Mouse (Mus musculus) lung, embryonic 14.5 days (tissue): ENCODE results near the gene Gal3st2. TPM values are rescaled to one million over a fixed set of nuclear protein-coding genes. Genes with fewer than 3 reads are reported as not detected.
"Not testable (repeated sequence)": the region's sequence is repeated elsewhere in the genome, so short reads cannot be mapped to it uniquely, and the experiment has no call there.

ENCODE experiments used
- ATAC-seq: fragments of 200-750 bp; cut with Nextera tagmentation; 2 replicates; pipeline ENCODE4 v1.8.0; 2017; ENCODE audit warnings: mild to moderate bottlenecking, moderate TSS enrichment, moderate library complexity; ENCODE audit not compliant: insufficient read depth
- DNase-seq: peaks from one replicate; pipeline ENCODE4 v3.0.0-alpha.2; 2015
- H3K27ac ChIP-seq: fragments of 300-500 bp; sonication (generic); 2 replicates; pipeline ENCODE4 v1.5.1; 2014; ENCODE audit warnings: low read depth, mild to moderate bottlenecking, moderate library complexity
- H3K27me3 ChIP-seq: fragments of 300-500 bp; sonication (generic); 2 replicates; pipeline ENCODE4 v1.6.1; 2014; ENCODE audit warnings: low read length, control low read depth; ENCODE audit not compliant: insufficient read depth
- H3K36me3 ChIP-seq: fragments of 300-500 bp; sonication (generic); 2 replicates; pipeline ENCODE4 v1.6.1; 2014; ENCODE audit warnings: control low read depth; ENCODE audit not compliant: insufficient read depth
- H3K4me1 ChIP-seq: fragments of 300-500 bp; sonication (generic); 2 replicates; pipeline ENCODE4 v1.6.1; 2014; ENCODE audit warnings: antibody characterized with exemption, control low read depth; ENCODE audit not compliant: insufficient read depth
- H3K4me2 ChIP-seq: fragments of 300-500 bp; sonication (generic); 2 replicates; pipeline ENCODE4 v1.6.1; 2014; ENCODE audit warnings: mild to moderate bottlenecking
- H3K4me3 ChIP-seq: fragments of 300-500 bp; sonication (generic); 2 replicates; pipeline ENCODE4 v1.5.1; 2014; ENCODE audit warnings: low read depth, low read length
- H3K9ac ChIP-seq: fragments of 300-500 bp; sonication (generic); 2 replicates; pipeline ENCODE4 v1.6.1; 2014
- H3K9me3 ChIP-seq: fragments of 300-500 bp; sonication (generic); 2 replicates; pipeline ENCODE4 v1.6.1; 2016; ENCODE audit warnings: low read depth, low read length, control low read depth
- CTCF ChIP-seq: IDR thresholded peaks from 2 replicates; pipeline ENCODE4 v1.5.1; 2016; ENCODE audit warnings: antibody characterized with exemption, low read depth
- WGBS: fragments of 180-500 bp; shearing (Covaris S2); extraction: QIAGEN DNeasy Blood & Tissue Kit; methylation state at CpG from one replicate; pipeline ENCODE4 v1.1.7; 2014; 5-methylcytosine and 5-hydroxymethylcytosine counted together
- polyA plus RNA-seq: library from polyadenylated mRNA; unstranded; fragments of >200 nt; fragmentation: Nextera tagmentation; extraction: Ambion mirVana; gene quantifications from 2 replicates; pipeline ENCODE4 v1.2.1, GENCODE M21; 2014

Gal3st2 gene
- polyA plus RNA-seq, 1 experiment from 2014 or later, result not detected

DNA sequence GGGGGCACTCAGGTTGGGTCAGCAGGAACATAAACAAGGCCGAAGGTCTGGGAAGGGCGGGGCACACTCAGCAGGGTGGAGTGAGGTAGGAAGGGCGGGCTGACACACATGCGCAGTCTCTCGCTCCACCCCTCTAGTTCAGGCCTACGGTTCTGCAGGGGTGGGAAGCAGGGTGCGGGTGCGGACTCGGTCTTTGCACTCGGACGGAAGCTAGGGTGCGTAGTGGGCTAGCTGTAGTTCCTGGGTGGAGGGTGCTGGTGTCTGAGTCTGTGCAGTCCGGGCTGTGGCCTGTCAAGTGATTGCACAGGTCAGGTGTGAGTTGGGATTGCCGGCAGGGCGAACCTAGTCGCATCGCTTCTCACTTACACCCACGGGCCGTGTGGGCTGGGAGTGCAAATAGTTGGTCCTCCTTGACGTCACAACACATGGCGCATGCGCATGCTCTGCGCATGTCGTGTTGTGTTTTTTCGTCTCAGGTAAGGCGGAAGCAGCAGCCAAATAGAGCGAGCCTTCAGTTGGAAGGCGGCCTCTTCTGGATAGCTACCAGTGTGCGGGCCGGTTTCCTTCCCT lies 35.9 kb upstream of the Gal3st2 start:
- H3K4me3 ChIP-seq, result peak overlapping the region; percentile 57
- peak; percentile 47 for TF ChIP-seq CTCF
- peak overlapping the region; percentile 63 for H3K9ac ChIP-seq
- WGBS, result 4% methylated on average over 30 of the region's 30 CpGs
- peak overlapping the region; percentile 89 for H3K4me2 ChIP-seq
- H3K9me3 ChIP-seq, result no peaks in the 10 kb centered on the region
- no peaks in the 10 kb centered on the region for H3K27me3 ChIP-seq
- H3K36me3 ChIP-seq, result peaks cover 18% of the 10 kb centered on the region
- DNase-seq (peak; percentile 97), ATAC-seq (peak; percentile 97)
- H3K4me1 ChIP-seq, result peaks cover 3% of the 10 kb centered on the region; the same call in 1 of the 2 replicates
- H3K27ac ChIP-seq, result peak overlapping the region; percentile 95

DNA sequence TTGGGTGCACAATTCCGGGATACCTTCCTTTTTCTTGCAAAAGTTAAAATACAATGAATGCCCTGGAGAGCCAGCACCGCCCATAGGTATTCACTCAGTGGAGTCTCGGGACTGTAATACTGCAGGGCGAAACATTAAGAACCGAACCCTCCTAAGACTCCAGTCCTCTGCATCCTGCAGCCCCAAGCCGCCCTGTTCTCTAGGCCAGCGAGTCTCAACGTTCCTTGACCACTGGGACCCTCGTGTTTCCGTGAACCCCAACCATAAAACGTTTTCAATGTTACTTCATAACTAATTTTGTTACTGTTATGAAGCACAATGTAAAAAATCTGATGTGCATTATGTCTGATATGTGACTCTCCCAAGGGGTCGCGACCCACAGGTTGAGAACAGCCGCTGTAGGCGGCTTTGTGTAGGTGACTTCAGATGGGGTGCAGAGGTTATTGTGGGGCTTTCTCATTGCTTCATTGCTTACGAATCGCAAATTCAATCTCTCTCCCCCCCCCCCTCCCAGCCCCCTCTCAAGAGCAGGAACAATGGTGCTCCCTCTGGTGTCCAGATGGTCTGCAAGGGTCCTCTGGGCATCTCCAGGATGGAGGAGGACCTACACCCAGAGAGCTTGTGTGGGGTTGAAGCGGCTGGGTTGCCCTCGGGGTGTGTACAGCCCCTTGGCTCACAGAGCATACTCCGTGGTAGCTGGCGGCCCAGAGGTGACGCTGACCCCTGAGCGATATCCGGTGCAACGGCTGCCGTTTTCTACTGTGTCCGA lies 35.2 kb upstream of the Gal3st2 start:
- peaks cover 3% of the 10 kb centered on the region; the same call in 1 of the 2 replicates for H3K4me1 ChIP-seq
- H3K9ac ChIP-seq, result peak overlapping the region; percentile 63
- no peak for DNase-seq
- H3K4me3 ChIP-seq, result peak overlapping the region; percentile 57
- H3K9me3 ChIP-seq, result no peaks in the 10 kb centered on the region
- no peak for TF ChIP-seq CTCF
- H3K4me2 ChIP-seq, result peak overlapping the region; percentile 89
- 38% methylated on average over 27 of the region's 27 CpGs for WGBS
- peak; percentile 24; the same call in 1 of the 2 replicates for ATAC-seq
- H3K27ac ChIP-seq, result peak overlapping the region; percentile 95
- peaks cover 11% of the 10 kb centered on the region for H3K36me3 ChIP-seq
- no peaks in the 10 kb centered on the region for H3K27me3 ChIP-seq

- WGBS, result 87% methylated on average over 9 of the region's 9 CpGs
- Histone ChIP-seq H3K9me3 (no peaks in the 10 kb centered on the region), H3K27ac (no peak overlapping the region), H3K4me2 (peak overlapping the region; percentile 89), H3K27me3 (no peaks in the 10 kb centered on the region), H3K4me3 (no peak overlapping the region), H3K36me3 (peaks cover 5% of the 10 kb centered on the region; the same call in 1 of the 2 replicates), H3K9ac (no peak overlapping the region), H3K4me1 (peaks cover 3% of the 10 kb centered on the region; the same call in 1 of the 2 replicates)
- no peak for ATAC-seq
- no peak for TF ChIP-seq CTCF
- DNase-seq, result no peak
These were observed 34.6 kb upstream of the Gal3st2 start for GRCm38 (mm10) chr1:93826540-93826835.

GRCm38 (mm10) chr1:93832754-93833360 lies 28.2 kb upstream of the Gal3st2 start:
- not testable (repeated sequence) for H3K9ac ChIP-seq, H3K4me2 ChIP-seq, H3K9me3 ChIP-seq, H3K27ac ChIP-seq, H3K4me3 ChIP-seq, DNase-seq, H3K27me3 ChIP-seq, H3K4me1 ChIP-seq
- TF ChIP-seq CTCF, result peak; percentile 21; the same call in 1 of the 2 replicates
- ATAC-seq, result peak; percentile 16; the same call in 1 of the 2 replicates
- WGBS, result 61% methylated on average over 3 of the region's 4 CpGs
- peaks cover 13% of the 10 kb centered on the region; the same call in 1 of the 2 replicates for H3K36me3 ChIP-seq

DNA sequence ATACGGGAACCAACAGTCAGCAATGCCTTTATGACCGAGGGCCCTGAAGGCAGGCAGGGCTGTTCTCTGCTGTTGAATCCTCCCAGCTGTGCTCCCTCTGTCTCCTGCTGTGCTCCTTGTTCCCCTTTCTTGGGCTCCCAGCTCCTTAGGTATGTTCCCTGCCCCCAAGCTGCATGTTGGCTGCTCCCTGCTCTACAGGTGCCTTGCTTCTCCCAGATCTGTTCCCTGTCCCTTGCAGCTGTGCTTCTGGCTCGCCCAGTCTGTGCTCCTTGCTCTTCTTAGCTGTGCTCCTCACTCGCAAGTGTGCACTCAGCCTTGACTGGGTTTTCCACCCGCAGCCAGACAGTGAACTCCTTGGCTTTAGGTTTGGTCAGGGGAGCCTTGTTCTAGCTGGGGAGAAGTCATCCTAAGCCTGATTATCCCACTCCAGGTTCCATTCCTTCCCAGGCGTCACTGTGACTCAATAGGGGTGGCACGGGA lies 26.4 kb upstream of the Gal3st2 start:
- Histone ChIP-seq H3K36me3 (peaks cover 15% of the 10 kb centered on the region; the same call in 1 of the 2 replicates), H3K9me3 (no peaks in the 10 kb centered on the region), H3K27me3 (no peaks in the 10 kb centered on the region), H3K4me1 (no peaks in the 10 kb centered on the region), H3K27ac (no peak overlapping the region), H3K9ac (no peak overlapping the region), H3K4me2 (no peak overlapping the region), H3K4me3 (no peak overlapping the region)
- 83% methylated on average over 7 of the region's 7 CpGs for WGBS
- ATAC-seq (no peak), DNase-seq (no peak)
- no peak for TF ChIP-seq CTCF

- no peak overlapping the region for H3K27ac ChIP-seq
- H3K36me3 ChIP-seq, result peaks cover 15% of the 10 kb centered on the region; the same call in 1 of the 2 replicates
- H3K9me3 ChIP-seq, result no peaks in the 10 kb centered on the region
- H3K27me3 ChIP-seq, result no peaks in the 10 kb centered on the region
- 93% methylated on average over 4 of the region's 4 CpGs for WGBS
- ATAC-seq, result no peak; the same call in 1 of the 2 replicates
- no peak overlapping the region for H3K4me2 ChIP-seq
- DNase-seq, result no peak
- TF ChIP-seq CTCF, result no peak
- no peaks in the 10 kb centered on the region for H3K4me1 ChIP-seq
- no peak overlapping the region for H3K4me3 ChIP-seq
- no peak overlapping the region for H3K9ac ChIP-seq
These were observed 25.9 kb upstream of the Gal3st2 start for GRCm38 (mm10) chr1:93835211-93835610.
